Mouse (Mus musculus): ENCODE results near the gene Fam171a2. TPM values are rescaled to one million over a fixed set of nuclear protein-coding genes. Genes with fewer than 3 reads are reported as not detected.

The Fam171a2 gene
- polyA plus RNA-seq, 1 experiment from 2014 or later: 1.7 TPM

DNA sequence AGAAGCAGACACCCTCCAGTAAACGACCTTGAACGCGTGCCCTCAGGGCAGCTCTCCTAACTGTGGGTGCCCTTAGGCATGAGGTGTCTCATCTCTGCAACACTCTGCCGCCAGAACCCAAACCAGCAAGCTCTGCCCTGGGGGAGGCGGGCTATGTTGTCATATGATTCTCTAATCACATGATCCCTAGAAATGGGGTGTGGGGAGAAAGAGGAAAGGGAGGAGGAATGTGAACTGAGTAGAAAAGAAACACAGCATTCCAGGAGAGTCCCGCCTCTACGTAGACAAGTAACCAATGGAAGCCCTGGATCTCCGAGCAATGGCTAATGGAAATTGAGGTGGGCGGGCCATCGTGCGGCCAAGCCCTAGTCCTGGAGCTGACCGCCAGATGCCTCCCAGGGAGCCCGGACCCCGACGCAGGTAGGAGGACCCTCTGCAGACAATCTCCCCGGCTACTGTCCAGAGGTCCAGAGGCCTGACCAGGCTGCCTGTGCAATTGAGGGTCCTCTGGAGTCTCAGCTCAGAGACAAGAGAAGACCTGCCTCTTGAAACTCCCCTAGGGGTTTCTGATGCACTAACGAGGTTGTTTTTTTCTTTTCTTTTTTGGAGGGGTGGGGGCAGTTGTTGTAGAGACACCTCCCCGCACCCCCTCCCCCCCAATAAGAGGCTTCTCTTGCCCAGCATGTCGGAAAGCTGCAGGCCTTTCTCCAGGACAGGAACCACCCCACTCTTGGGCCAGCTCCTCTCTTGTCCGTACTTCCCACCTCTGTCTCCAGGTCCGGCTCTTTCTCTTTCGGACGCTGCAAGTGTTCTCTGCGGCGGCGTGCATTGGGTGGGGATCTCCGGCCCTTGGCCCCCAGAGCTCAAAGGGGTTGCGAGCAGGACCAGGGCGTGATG lies 17.1 kb downstream of the Fam171a2 start, which contains the start of gene Grn:
Gene Grn (plus strand): TSS at position 195 of the 897 bp plus-strand sequence.
- Histone ChIP-seq H3K36me3 (ENCODE audit: control insufficient read depth, insufficient read depth) (peaks cover 27% of the 10 kb centered on the region), H3K9me3 (ENCODE audit: control insufficient read depth) (no peaks in the 10 kb centered on the region), H3K27ac (ENCODE audit: low read depth, low read length) (peak within 1 kb of the TSS; percentile 84), H3K4me2 (replicated peaks; ENCODE audit: low read depth) (peak within 1 kb of the TSS; percentile 87), H3K27me3 (replicated peaks; ENCODE audit: control insufficient read depth, insufficient read depth, low read length) (no peaks in the 10 kb centered on the region), H3K9ac (ENCODE audit: low read depth, low read length) (peak within 1 kb of the TSS; percentile 70), H3K4me1 (replicated peaks; ENCODE audit: control insufficient read depth, insufficient read depth, low read length) (no peaks in the 10 kb centered on the region), H3K4me3 (ENCODE audit: low read depth, low read length) (peak within 1 kb of the TSS; percentile 74)
- TF ChIP-seq CTCF (IDR thresholded peaks at IDR 0.05; ENCODE audit: low read depth): 0 out of 2 replicates have a peak, but pooled peaks have one; percentile 4
- peak; percentile 91 for ATAC-seq
- WGBS: 0% methylated on average over 29 of the region's 29 CpGs

DNA sequence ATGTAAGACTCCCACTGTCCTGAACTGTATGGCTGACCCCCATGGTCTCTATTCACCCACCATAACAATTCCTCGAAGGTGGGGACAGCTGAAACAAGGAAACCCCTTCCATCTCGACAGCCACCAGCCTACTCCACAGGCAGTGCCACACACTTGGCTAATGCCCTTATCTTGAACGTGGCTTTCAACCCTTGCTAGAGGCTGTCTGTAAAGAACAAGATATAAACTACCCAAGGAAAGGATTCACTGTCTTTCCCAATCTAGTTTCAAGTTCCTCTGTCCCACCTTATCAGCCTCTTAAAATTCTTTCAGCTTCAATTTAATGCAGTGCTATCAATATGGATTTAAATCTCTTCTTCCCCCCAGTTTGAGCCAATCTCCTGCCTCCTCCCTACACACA lies 17.9 kb downstream of the Fam171a2 start:
- Histone ChIP-seq H3K36me3 (ENCODE audit: control insufficient read depth, insufficient read depth) (peaks cover 19% of the 10 kb centered on the region; the same call in 1 of the 2 replicates), H3K9me3 (ENCODE audit: control insufficient read depth) (no peaks in the 10 kb centered on the region), H3K4me3 (ENCODE audit: low read depth, low read length) (peak overlapping the region; percentile 74), H3K9ac (ENCODE audit: low read depth, low read length) (peak overlapping the region; percentile 70; the same call in 1 of the 2 replicates), H3K4me1 (replicated peaks; ENCODE audit: control insufficient read depth, insufficient read depth, low read length) (no peaks in the 10 kb centered on the region), H3K27ac (ENCODE audit: low read depth, low read length) (peak overlapping the region; percentile 84; the same call in 1 of the 2 replicates), H3K4me2 (replicated peaks; ENCODE audit: low read depth) (peak overlapping the region; percentile 87), H3K27me3 (replicated peaks; ENCODE audit: control insufficient read depth, insufficient read depth, low read length) (no peaks in the 10 kb centered on the region)
- 29% methylated on average over 3 of the region's 3 CpGs for WGBS
- ATAC-seq: no peak
- no peak for TF ChIP-seq CTCF (IDR thresholded peaks at IDR 0.05; ENCODE audit: low read depth)

DNA sequence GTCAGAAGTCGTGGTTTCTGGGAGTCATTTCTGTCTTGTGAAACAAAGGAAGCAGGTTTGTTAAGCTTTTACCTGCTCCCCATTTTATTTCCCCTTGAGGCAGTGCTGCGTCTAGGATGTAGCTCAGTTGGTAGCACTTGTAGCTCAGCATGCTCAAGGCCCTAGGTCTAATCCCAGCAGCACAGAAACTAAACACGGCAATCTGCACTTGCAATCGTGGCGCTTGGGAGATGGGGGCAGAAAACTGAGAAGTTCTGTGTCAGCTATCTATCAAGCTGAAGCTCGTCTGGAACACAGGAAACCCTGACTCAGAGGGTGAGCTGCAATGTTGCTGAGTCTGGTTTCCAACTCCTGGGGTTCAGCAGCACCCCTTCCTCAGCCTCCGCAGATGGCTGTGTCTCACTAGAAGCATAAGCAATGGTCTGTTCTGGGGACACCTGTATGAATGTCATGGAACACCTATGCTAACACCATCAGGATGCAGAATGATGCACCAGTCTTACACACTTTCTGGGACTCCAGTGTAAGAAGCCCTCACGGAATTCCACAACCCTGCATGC lies 18.4 kb downstream of the Fam171a2 start:
- Histone ChIP-seq H3K9me3 (ENCODE audit: control insufficient read depth) (no peaks in the 10 kb centered on the region), H3K27ac (ENCODE audit: low read depth, low read length) (no peak overlapping the region), H3K9ac (ENCODE audit: low read depth, low read length) (no peak overlapping the region), H3K4me3 (ENCODE audit: low read depth, low read length) (peak overlapping the region; percentile 74; the same call in 1 of the 2 replicates), H3K4me1 (replicated peaks; ENCODE audit: control insufficient read depth, insufficient read depth, low read length) (no peaks in the 10 kb centered on the region), H3K36me3 (ENCODE audit: control insufficient read depth, insufficient read depth) (peaks cover 15% of the 10 kb centered on the region; the same call in 1 of the 2 replicates), H3K27me3 (replicated peaks; ENCODE audit: control insufficient read depth, insufficient read depth, low read length) (no peaks in the 10 kb centered on the region), H3K4me2 (replicated peaks; ENCODE audit: low read depth) (peak overlapping the region; percentile 87)
- no peak for ATAC-seq
- 53% methylated on average over 8 of the region's 8 CpGs for whole genome bisulfite sequencing
- no peak for TF ChIP-seq CTCF (IDR thresholded peaks at IDR 0.05; ENCODE audit: low read depth)

GRCm38 (mm10) chr11:102425555-102426316 lies 21.7 kb downstream of the Fam171a2 start:
- H3K4me1 ChIP-seq (replicated peaks; ENCODE audit: control insufficient read depth, insufficient read depth, low read length): no peaks in the 10 kb centered on the region
- no peaks in the 10 kb centered on the region for H3K9me3 ChIP-seq (ENCODE audit: control insufficient read depth)
- TF ChIP-seq CTCF (IDR thresholded peaks at IDR 0.05; ENCODE audit: low read depth): no peak
- no peak overlapping the region for H3K9ac ChIP-seq (ENCODE audit: low read depth, low read length)
- no peaks in the 10 kb centered on the region for H3K36me3 ChIP-seq (ENCODE audit: control insufficient read depth, insufficient read depth)
- WGBS: 83% methylated on average over 8 of the region's 8 CpGs
- ATAC-seq: no peak
- H3K27me3 ChIP-seq (replicated peaks; ENCODE audit: control insufficient read depth, insufficient read depth, low read length): no peaks in the 10 kb centered on the region
- no peak overlapping the region for H3K4me2 ChIP-seq (replicated peaks; ENCODE audit: low read depth)
- no peak overlapping the region for H3K4me3 ChIP-seq (ENCODE audit: low read depth, low read length)
- peak overlapping the region; percentile 7; the same call in 1 of the 2 replicates for H3K27ac ChIP-seq (ENCODE audit: low read depth, low read length)

- Histone ChIP-seq H3K9me3 (ENCODE audit: control insufficient read depth) (no peaks in the 10 kb centered on the region), H3K36me3 (ENCODE audit: control insufficient read depth, insufficient read depth) (no peaks in the 10 kb centered on the region), H3K4me2 (replicated peaks; ENCODE audit: low read depth) (no peak overlapping the region), H3K27ac (ENCODE audit: low read depth, low read length) (peak overlapping the region; percentile 15), H3K9ac (ENCODE audit: low read depth, low read length) (no peak overlapping the region), H3K27me3 (replicated peaks; ENCODE audit: control insufficient read depth, insufficient read depth, low read length) (no peaks in the 10 kb centered on the region), H3K4me3 (ENCODE audit: low read depth, low read length) (no peak overlapping the region), H3K4me1 (replicated peaks; ENCODE audit: control insufficient read depth, insufficient read depth, low read length) (no peaks in the 10 kb centered on the region)
- no peak for TF ChIP-seq CTCF (IDR thresholded peaks at IDR 0.05; ENCODE audit: low read depth)
- ATAC-seq: peak; percentile 72
- WGBS: 71% methylated on average over 6 of the region's 6 CpGs
Observed at GRCm38 (mm10) chr11:102424666-102425065, 22.8 kb downstream of the Fam171a2 start.

DNA sequence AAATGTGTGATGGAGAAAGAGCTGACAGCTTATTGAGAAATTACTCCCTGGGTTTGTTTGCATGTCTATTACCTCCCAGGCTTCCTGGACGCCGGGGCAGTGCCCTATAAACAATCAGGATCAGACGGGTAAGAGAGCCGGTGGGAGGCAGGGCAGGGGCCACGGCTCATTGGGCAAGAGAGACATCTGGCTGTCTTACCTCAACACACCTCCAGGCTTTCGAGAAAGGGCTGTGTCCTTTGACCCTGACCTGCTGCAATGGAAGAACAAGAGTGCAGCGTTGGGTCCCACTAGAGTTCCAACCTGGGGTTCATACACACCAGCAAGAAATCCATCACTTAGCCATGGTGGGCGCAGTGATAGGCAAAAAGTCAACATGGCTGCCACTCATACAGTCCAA lies 25.9 kb downstream of the Fam171a2 start:
- H3K4me3 ChIP-seq (ENCODE audit: low read depth, low read length): no peak overlapping the region
- no peak for ATAC-seq

More for the DNA sequence above, 25.9 kb downstream of the Fam171a2 start:
- Histone ChIP-seq H3K4me2 (replicated peaks; ENCODE audit: low read depth) (no peak overlapping the region), H3K27me3 (replicated peaks; ENCODE audit: control insufficient read depth, insufficient read depth, low read length) (no peaks in the 10 kb centered on the region), H3K27ac (ENCODE audit: low read depth, low read length) (no peak overlapping the region), H3K9ac (ENCODE audit: low read depth, low read length) (no peak overlapping the region), H3K9me3 (ENCODE audit: control insufficient read depth) (no peaks in the 10 kb centered on the region), H3K4me1 (replicated peaks; ENCODE audit: control insufficient read depth, insufficient read depth, low read length) (no peaks in the 10 kb centered on the region), H3K36me3 (ENCODE audit: control insufficient read depth, insufficient read depth) (no peaks in the 10 kb centered on the region)
- TF ChIP-seq CTCF (IDR thresholded peaks at IDR 0.05; ENCODE audit: low read depth): no peak
- WGBS: 43% methylated on average over 8 of the region's 8 CpGs

Data from intestine, postnatal 0 days (tissue).